Mouse (Mus musculus): ENCODE measurements at regions not wholly inside any gene's neighbourhood (a gene's known extent, or its start where the extent isn't known, plus 50 kb on each side); places are given as distances from the start of the nearest gene placed in this dataset.

DNA sequence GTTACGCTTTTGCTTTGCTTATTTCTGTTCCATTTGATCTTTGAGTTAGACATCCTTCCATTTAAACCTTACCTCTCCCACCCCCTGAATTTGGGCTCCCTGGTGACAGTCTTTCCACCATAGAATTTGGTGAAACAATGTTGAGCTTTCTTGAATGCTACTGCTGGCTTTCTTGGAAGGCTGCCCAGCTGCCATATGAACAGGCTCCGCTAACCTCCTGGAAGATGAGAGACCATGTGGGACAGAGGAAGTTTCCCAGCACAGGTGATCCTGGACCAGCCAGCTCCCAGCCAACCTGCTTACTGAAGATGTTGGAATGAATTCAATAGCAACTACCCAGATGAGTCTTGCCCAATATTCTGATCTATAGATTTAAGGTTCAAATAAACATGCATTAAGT lies 868.6 kb upstream of the Tenm3 start:
- TF ChIP-seq EP300 (optimal IDR thresholded peaks at IDR 0.05) (no peak), CTCF (IDR thresholded peaks at IDR 0.05; ENCODE audit: low read depth) (no peak)

Data from stomach, postnatal 0 days (tissue).